Mouse (Mus musculus): ENCODE results near the gene Olfr689. TPM values are rescaled to one million over a fixed set of nuclear protein-coding genes. Genes with fewer than 3 reads are reported as not detected.

Gene Olfr689
- polyA plus RNA-seq, 1 experiment from 2014 or later: not detected

DNA sequence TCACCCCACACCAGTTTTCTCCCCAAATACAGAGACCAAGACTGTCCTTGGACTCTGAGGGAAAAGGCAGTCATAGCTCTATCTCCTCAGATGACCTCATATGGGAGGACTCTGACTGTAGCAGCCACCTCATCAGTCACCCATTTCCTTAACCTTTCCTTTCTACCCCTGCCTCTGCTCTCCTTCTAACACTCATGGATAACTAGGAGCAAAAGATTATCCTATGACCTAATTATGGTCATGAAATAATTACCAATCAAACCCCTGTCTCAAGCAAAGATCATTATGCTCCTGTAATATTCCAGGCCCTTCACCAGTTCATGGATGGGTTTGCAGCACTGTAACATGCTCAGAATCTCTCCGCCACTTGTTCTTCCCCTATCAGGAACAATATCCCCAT lies 57.0 kb downstream of the Olfr689 start, which contains the start of gene Olfr692:
Olfr692 (plus strand) TSS at position 301 of the 400 bp plus-strand sequence.
- H3K4me1 ChIP-seq (replicated peaks): no peaks in the 10 kb centered on the region
- no peaks in the 10 kb centered on the region for H3K9me3 ChIP-seq (replicated peaks)
- 59% methylated on average over 1 of the region's 1 CpGs for WGBS (ENCODE audit: insufficient replicate concordance)
- H3K9ac ChIP-seq: no peak within 1 kb of the TSS
- DNase-seq (no peak), ATAC-seq (ENCODE audit: low read depth) (no peak)
- H3K36me3 ChIP-seq: no peaks in the 10 kb centered on the region
- no peak within 1 kb of the TSS for H3K4me3 ChIP-seq (replicated peaks)
- H3K27ac ChIP-seq: no peak within 1 kb of the TSS
- H3K4me2 ChIP-seq: no peak within 1 kb of the TSS
- no peaks in the 10 kb centered on the region for H3K27me3 ChIP-seq

DNA sequence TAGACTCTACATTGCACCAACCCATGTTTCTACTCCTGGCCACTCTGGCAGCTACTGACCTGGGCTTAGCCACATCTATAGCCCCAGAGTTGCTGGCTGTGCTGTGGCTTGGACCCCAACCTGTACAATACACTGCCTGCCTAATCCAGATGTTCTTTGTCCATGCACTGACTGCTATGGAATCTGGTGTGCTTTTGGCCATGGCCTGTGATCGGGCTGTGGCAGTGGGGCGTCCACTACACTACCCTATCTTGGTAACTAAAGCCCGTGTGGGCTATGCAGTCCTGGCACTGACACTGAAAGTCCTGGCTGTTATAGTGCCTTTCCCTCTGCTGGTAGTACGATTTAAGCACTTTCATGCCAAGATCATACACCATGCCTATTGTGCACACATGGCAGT lies 57.6 kb downstream of the Olfr689 start:
- Histone ChIP-seq H3K4me2 (no peak overlapping the region), H3K4me1 (replicated peaks) (peaks cover 3% of the 10 kb centered on the region), H3K9me3 (replicated peaks) (no peaks in the 10 kb centered on the region), H3K27ac (no peak overlapping the region), H3K9ac (no peak overlapping the region), H3K4me3 (replicated peaks) (no peak overlapping the region), H3K27me3 (no peaks in the 10 kb centered on the region), H3K36me3 (no peaks in the 10 kb centered on the region)
- no peak for ATAC-seq (ENCODE audit: low read depth)
- no peak for DNase-seq
- 75% methylated on average over 4 of the region's 4 CpGs for WGBS (ENCODE audit: insufficient replicate concordance)

Other genes starting within 250 kb of the Olfr689 start
- gene Olfr678, start 246.7 kb upstream of the Olfr689 start, polyA plus RNA-seq (2015; fragmentation: Nextera tagmentation; extraction: Ambion mirVana): not detected in 2 replicates
- gene Olfr679, start 230.0 kb upstream of the Olfr689 start, polyA plus RNA-seq (2015; fragmentation: Nextera tagmentation; extraction: Ambion mirVana): not detected in 2 replicates
- gene Olfr680-ps1, start 218.3 kb upstream of the Olfr689 start, polyA plus RNA-seq (2015; fragmentation: Nextera tagmentation; extraction: Ambion mirVana): not detected in 2 replicates
- not detected in 2 replicates for gene Olfr681, start 194.3 kb upstream of the Olfr689 start, polyA plus RNA-seq (2015; fragmentation: Nextera tagmentation; extraction: Ambion mirVana)
- not detected in 2 replicates for gene Olfr683, start 164.2 kb upstream of the Olfr689 start, polyA plus RNA-seq (2015; fragmentation: Nextera tagmentation; extraction: Ambion mirVana)
- not detected in 2 replicates for gene Olfr684, start 147.5 kb upstream of the Olfr689 start, polyA plus RNA-seq (2015; fragmentation: Nextera tagmentation; extraction: Ambion mirVana)
- gene Olfr685, start 125.2 kb upstream of the Olfr689 start, polyA plus RNA-seq (2015; fragmentation: Nextera tagmentation; extraction: Ambion mirVana): not detected in 2 replicates
- not detected in 2 replicates for gene Olfr686, start 103.7 kb upstream of the Olfr689 start, polyA plus RNA-seq (2015; fragmentation: Nextera tagmentation; extraction: Ambion mirVana)
- gene Olfr688, start 23.1 kb upstream of the Olfr689 start, polyA plus RNA-seq (2015; fragmentation: Nextera tagmentation; extraction: Ambion mirVana): not detected in 2 replicates
- gene Olfr690, start 22.9 kb downstream of the Olfr689 start, polyA plus RNA-seq (2015; fragmentation: Nextera tagmentation; extraction: Ambion mirVana): not detected in 2 replicates
- not detected in 2 replicates for gene Olfr691, start 31.1 kb downstream of the Olfr689 start, polyA plus RNA-seq (2015; fragmentation: Nextera tagmentation; extraction: Ambion mirVana)
- not detected in 2 replicates for gene Olfr692, start 57.1 kb downstream of the Olfr689 start, polyA plus RNA-seq (2015; fragmentation: Nextera tagmentation; extraction: Ambion mirVana)
- gene Gm5901, start 63.9 kb downstream of the Olfr689 start, polyA plus RNA-seq (2015; fragmentation: Nextera tagmentation; extraction: Ambion mirVana): not detected in 2 replicates
- gene Fam160a2, start 88.9 kb downstream of the Olfr689 start, polyA plus RNA-seq (2015; fragmentation: Nextera tagmentation; extraction: Ambion mirVana): 11.6 and 12.7 TPM in 2 replicates
- not detected in 2 replicates for gene Cnga4, start 93.4 kb downstream of the Olfr689 start, polyA plus RNA-seq (2015; fragmentation: Nextera tagmentation; extraction: Ambion mirVana)
- not detected in 2 replicates for gene Cckbr, start 114.6 kb downstream of the Olfr689 start, polyA plus RNA-seq (2015; fragmentation: Nextera tagmentation; extraction: Ambion mirVana)
- gene Cavin3, start 171.1 kb downstream of the Olfr689 start, polyA plus RNA-seq (2015; fragmentation: Nextera tagmentation; extraction: Ambion mirVana): 5.5 and 6.9 TPM in 2 replicates
- gene Smpd1, start 243.2 kb downstream of the Olfr689 start, polyA plus RNA-seq (2015; fragmentation: Nextera tagmentation; extraction: Ambion mirVana): 22.8 and 25.6 TPM in 2 replicates